Mouse (Mus musculus) forebrain, embryonic 14.5 days (tissue): ENCODE data around the gene Vezf1. TPM values are rescaled to one million over a fixed set of nuclear protein-coding genes. Genes with fewer than 3 reads are reported as not detected.

Experiments
- ATAC-seq: fragments of 200-750 bp; cut with Nextera tagmentation; 2 replicates; pipeline ENCODE4 v1.8.0; 2017; ENCODE audit warnings: mild to moderate bottlenecking, moderate library complexity
- DNase-seq: peaks from one replicate; pipeline ENCODE4 v3.0.0-alpha.2; 2015; ENCODE audit warnings: low spot score
- H3K27ac ChIP-seq: fragments of 300-500 bp; sonication (generic); 2 replicates; pipeline ENCODE4 v1.5.1; 2014; ENCODE audit warnings: low read depth, mild to moderate bottlenecking, control low read depth, low read length, moderate library complexity
- H3K27me3 ChIP-seq: fragments of 300-500 bp; sonication (generic); replicated peaks from 2 replicates; pipeline ENCODE4 v1.6.1; 2014; ENCODE audit warnings: low read length, control low read depth, mixed read lengths; ENCODE audit not compliant: control insufficient read depth, insufficient read depth
- H3K36me3 ChIP-seq: fragments of 300-500 bp; sonication (generic); 2 replicates; pipeline ENCODE4 v1.6.1; 2014; ENCODE audit warnings: low read length, control low read depth; ENCODE audit not compliant: control insufficient read depth, insufficient read depth
- H3K4me1 ChIP-seq: fragments of 300-500 bp; sonication (generic); 2 replicates; pipeline ENCODE4 v1.6.1; 2014; ENCODE audit warnings: antibody characterized with exemption, low read length, control low read depth; ENCODE audit not compliant: control insufficient read depth, insufficient read depth
- H3K4me2 ChIP-seq: fragments of 300-500 bp; sonication (generic); 2 replicates; pipeline ENCODE4 v1.6.1; 2014; ENCODE audit warnings: mild to moderate bottlenecking, control low read depth, low read length
- H3K4me3 ChIP-seq: fragments of 300-500 bp; sonication (generic); 2 replicates; pipeline ENCODE4 v1.5.1; 2014; ENCODE audit warnings: low read depth, low read length, control low read depth
- H3K9ac ChIP-seq: fragments of 300-500 bp; sonication (generic); 2 replicates; pipeline ENCODE4 v1.6.1; 2014; ENCODE audit warnings: mild to moderate bottlenecking, low read length, control low read depth, moderate library complexity
- H3K9me3 ChIP-seq: fragments of 300-500 bp; sonication (generic); replicated peaks from 2 replicates; pipeline ENCODE4 v1.6.1; 2016; ENCODE audit warnings: low read length, control low read depth, mixed read lengths; ENCODE audit not compliant: control insufficient read depth
- WGBS: fragments of 180-500 bp; shearing (Covaris S2); extraction: QIAGEN DNeasy Blood & Tissue Kit; methylation state at CpG from one replicate; pipeline ENCODE4 v1.1.7; 2014; 5-methylcytosine and 5-hydroxymethylcytosine counted together
- polyA plus RNA-seq: library from polyadenylated mRNA; unstranded; fragments of >200 nt; fragmentation: Nextera tagmentation; extraction: Ambion mirVana; gene quantifications from 2 replicates; pipeline ENCODE4 v1.2.1, GENCODE M21; 2014

Vezf1 gene
- polyA plus RNA-seq, 1 experiment from 2014 or later: 60.0 TPM

DNA sequence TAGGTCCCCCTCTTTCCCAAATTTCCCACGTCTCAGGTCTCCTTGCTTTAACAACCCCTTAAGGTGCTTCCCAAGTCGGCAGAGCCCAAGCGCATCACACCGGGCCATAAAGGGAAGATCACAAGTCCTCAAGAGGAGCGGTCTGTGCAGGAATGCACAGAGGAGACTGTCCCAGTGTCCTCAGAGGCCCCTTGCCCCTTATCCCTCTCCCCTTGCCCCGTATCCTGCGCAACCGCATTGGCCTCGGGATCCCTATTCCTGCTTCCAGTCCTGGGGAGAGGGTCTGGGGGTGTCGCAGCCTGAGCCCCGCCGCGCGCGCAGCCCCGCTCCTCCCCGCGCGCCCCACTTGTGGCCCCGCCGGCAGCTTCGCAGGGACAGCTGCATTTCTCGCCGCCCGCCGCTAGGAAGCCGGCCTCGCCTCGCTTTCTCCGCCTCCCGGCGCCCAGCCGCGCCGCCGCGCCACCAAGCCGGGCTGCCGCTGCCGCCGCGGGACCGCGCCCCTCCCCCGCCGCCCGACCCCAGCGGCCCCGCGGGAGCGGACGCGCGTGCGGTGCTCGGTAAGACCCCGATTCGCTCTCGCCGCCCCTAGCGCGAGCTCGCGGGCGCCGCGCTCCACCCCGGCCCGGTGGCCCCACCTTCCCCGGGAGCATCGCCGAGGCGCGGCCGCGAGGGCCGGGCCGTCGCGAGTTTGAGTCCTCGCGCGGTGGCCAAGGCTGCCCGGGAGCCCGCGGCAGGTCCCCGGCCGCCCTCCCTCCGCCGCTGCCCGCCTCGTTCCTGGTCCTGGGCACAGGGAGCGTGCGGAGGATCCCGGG is 30.9 kb downstream of the Vezf1 start:
- peak overlapping the region; percentile 90 for H3K27ac ChIP-seq
- ATAC-seq (peak; percentile 78), DNase-seq (peak; percentile 80)
- H3K4me2 ChIP-seq: peak overlapping the region; percentile 82
- 1% methylated on average over 85 of the region's 95 CpGs for WGBS
- H3K4me3 ChIP-seq: peak overlapping the region; percentile 83
- no peaks in the 10 kb centered on the region for H3K36me3 ChIP-seq
- peaks cover 18% of the 10 kb centered on the region for H3K4me1 ChIP-seq
- H3K27me3 ChIP-seq: no peaks in the 10 kb centered on the region
- peak overlapping the region; percentile 97 for H3K9ac ChIP-seq
- H3K9me3 ChIP-seq: no peaks in the 10 kb centered on the region

DNA sequence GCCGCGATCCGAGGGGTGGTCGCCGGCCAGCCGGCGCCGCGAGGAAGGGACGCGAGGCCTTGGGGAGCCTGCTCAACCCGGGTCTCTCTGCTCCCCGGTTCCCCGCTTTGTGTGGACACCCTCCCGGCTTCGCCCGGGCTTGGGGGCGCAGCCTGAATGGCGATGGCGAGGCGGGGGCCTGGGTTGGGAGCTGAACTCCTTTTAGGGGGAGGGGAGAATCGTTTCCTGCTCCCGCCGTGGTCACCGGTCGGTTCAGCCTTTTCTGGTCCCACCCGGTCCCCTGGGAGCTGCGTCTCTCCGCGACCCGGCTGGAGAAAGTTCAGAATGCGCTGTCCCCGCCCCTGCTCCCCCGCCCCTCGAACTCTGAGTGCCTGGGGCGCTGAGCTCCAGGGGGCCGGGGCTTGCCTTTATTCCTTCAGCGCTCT is 31.5 kb downstream of the Vezf1 start:
- under 1% methylated on average over 27 of the region's 38 CpGs for WGBS
- peak; percentile 69 for DNase-seq
- peak overlapping the region; percentile 82 for H3K4me2 ChIP-seq
- H3K27ac ChIP-seq: peak overlapping the region; percentile 90
- peak overlapping the region; percentile 83 for H3K4me3 ChIP-seq
- no peaks in the 10 kb centered on the region for H3K27me3 ChIP-seq
- no peaks in the 10 kb centered on the region for H3K9me3 ChIP-seq
- peak; percentile 66 for ATAC-seq
- peak overlapping the region; percentile 97 for H3K9ac ChIP-seq
- no peaks in the 10 kb centered on the region for H3K36me3 ChIP-seq
- H3K4me1 ChIP-seq: peaks cover 18% of the 10 kb centered on the region

DNA sequence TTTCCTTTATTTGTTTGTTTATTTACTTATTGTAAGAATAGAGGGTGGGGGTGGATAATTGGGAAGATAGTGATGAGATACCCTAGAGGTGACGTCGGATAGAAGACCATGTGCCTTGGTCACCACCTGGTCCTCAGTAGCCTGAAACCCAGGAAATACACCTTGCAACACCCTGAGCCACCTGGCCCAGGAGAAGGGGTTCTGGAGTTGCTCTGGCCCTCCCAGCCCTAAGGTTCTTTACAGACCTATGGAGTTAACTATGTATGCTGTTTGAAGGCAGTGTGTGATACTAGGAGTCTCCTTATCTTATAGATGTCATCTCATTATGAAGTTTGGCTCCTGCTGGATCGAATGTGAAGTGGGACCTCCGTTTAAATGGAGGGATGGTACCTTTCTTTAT is 32.1 kb downstream of the Vezf1 start:
- H3K27me3 ChIP-seq: no peaks in the 10 kb centered on the region
- peaks cover 18% of the 10 kb centered on the region for H3K4me1 ChIP-seq
- peak overlapping the region; percentile 97 for H3K9ac ChIP-seq
- H3K9me3 ChIP-seq: no peaks in the 10 kb centered on the region
- H3K27ac ChIP-seq: no peak overlapping the region
- DNase-seq (no peak), ATAC-seq (no peak)
- 32% methylated on average over 4 of the region's 4 CpGs for WGBS
- H3K4me2 ChIP-seq: peak overlapping the region; percentile 82
- H3K4me3 ChIP-seq: peak overlapping the region; percentile 83
- H3K36me3 ChIP-seq: no peaks in the 10 kb centered on the region

DNA sequence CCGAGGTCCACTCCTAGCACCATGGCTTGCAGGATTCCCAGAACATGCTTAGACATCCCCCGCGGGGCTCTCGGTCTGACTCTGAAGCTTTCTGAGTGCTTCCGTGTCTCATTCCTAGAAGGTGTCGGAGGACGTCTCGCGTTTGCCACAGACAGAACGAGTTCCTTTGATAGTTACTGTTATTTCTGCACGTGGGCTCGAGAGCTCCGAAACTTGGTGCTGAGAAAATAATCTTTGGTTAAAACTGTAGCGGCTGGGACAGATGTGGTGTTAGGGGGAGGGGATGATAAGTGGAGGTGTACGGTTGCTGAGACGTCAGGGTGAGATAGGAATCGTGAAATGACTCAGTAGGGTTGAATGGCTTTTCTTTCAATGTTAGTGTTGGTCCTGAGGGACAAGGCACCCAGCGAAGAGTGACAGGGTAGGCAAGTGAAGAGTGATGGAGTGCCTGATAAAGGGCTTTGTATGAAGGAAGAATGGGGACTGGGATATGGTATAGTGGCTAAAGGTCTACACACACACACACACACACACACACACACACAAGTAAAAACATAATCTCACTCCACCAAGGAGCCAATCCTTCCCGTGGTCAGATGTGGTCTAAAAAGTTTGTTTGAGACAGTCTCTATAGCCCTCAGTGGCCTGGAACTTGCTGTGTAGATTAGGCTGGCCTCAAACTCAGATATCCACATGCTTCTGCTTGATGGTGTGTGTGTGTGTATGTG is 35.3 kb downstream of the Vezf1 start:
- Histone ChIP-seq H3K9ac (no peak overlapping the region), H3K9me3 (no peaks in the 10 kb centered on the region), H3K27ac (no peak overlapping the region), H3K4me1 (peaks cover 15% of the 10 kb centered on the region), H3K36me3 (no peaks in the 10 kb centered on the region), H3K4me2 (no peak overlapping the region), H3K27me3 (no peaks in the 10 kb centered on the region), H3K4me3 (no peak overlapping the region)
- ATAC-seq: no peak
- no peak for DNase-seq
- 91% methylated on average over 19 of the region's 19 CpGs for WGBS

DNA sequence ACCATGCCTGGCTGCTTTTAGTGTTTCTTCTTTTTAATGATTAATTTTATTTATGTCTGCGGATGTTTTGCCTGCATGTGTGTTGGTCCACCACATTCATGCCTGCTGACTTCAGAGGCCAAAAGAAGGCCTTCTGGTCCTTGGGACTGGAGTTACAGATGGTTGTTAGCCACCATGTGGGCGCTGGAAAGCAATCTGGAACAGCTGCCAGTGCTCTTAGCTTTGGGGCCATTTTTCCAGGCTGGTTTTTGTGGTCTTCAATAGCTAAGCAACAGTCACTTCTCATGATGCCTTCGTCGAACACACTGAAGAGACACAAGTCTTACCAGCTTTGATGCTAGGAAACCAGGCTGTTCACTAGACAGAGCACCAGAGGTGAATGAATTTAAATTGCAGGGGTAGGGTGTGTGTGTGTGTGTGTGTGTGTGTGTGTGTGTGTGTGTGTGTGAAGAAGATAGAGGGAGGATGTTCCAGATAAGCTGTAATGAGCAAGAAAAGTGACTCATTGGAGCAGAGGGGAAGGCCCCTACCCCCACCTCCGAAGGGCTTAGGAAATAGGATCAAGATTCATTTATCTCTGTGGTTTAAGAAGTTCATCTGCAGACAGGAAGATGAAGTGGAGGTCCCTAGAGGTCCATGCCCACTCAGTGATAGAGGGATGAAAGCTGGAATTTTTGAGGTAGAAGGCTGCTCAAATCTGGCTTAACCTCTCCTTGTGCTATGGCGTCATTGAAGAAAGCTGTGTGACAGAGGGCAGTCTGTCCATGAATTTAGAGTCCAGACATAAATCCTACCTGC is 37.6 kb downstream of the Vezf1 start:
- Histone ChIP-seq H3K36me3 (no peaks in the 10 kb centered on the region), H3K27ac (no peak overlapping the region), H3K27me3 (no peaks in the 10 kb centered on the region), H3K4me1 (peaks cover 5% of the 10 kb centered on the region; the same call in 1 of the 2 replicates), H3K4me3 (no peak overlapping the region), H3K9ac (no peak overlapping the region), H3K4me2 (no peak overlapping the region), H3K9me3 (no peaks in the 10 kb centered on the region)
- ATAC-seq (no peak), DNase-seq (no peak)
- WGBS: 88% methylated on average over 6 of the region's 6 CpGs

DNA sequence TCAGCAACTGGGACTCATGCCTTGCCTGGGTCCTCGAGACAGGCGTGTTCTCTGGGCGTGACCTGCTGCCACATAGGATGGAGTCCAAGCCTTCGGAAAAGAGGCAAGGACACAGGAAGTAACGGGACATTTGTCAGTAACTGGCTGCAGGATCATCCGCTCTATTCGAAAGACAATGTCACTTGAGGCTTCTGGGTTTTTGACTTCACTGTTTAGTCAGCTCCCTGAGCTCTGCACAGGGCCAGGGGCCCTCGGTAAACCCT is 38.1 kb downstream of the Vezf1 start:
- Histone ChIP-seq H3K9ac (no peak overlapping the region), H3K36me3 (no peaks in the 10 kb centered on the region), H3K4me1 (0 out of 2 replicates have a peak, but pooled peaks cover 1% of the 10 kb centered on the region), H3K4me2 (no peak overlapping the region), H3K27ac (no peak overlapping the region), H3K27me3 (no peaks in the 10 kb centered on the region), H3K4me3 (no peak overlapping the region), H3K9me3 (no peaks in the 10 kb centered on the region)
- DNase-seq (no peak), ATAC-seq (no peak)
- 90% methylated on average over 8 of the region's 8 CpGs for WGBS

DNA sequence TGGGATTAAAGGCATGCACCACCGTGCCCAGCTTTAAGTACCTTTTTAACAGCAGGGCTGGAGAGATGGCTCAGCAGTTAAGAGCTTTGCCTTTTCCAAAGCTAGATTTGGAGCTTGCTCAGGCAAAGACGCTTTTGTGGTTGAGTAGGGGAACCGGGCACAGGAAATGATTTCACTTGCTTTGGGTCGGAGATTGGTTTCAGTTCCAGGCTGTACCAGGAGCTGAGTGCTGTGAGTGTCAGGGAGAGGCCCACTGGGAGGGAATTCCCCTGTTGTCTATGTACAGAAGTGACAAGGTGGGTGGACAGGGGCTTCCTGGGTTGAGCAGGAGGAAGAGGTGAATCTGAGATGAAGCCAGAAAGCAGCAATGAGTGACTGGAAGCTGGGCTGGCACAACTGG is 39.3 kb downstream of the Vezf1 start:
- no peak for ATAC-seq
- DNase-seq: no peak
- Histone ChIP-seq H3K9ac (no peak overlapping the region), H3K27me3 (no peaks in the 10 kb centered on the region), H3K4me3 (no peak overlapping the region), H3K4me1 (no peaks in the 10 kb centered on the region), H3K36me3 (no peaks in the 10 kb centered on the region), H3K4me2 (no peak overlapping the region), H3K9me3 (no peaks in the 10 kb centered on the region), H3K27ac (no peak overlapping the region)
- WGBS: 89% methylated on average over 4 of the region's 4 CpGs

DNA sequence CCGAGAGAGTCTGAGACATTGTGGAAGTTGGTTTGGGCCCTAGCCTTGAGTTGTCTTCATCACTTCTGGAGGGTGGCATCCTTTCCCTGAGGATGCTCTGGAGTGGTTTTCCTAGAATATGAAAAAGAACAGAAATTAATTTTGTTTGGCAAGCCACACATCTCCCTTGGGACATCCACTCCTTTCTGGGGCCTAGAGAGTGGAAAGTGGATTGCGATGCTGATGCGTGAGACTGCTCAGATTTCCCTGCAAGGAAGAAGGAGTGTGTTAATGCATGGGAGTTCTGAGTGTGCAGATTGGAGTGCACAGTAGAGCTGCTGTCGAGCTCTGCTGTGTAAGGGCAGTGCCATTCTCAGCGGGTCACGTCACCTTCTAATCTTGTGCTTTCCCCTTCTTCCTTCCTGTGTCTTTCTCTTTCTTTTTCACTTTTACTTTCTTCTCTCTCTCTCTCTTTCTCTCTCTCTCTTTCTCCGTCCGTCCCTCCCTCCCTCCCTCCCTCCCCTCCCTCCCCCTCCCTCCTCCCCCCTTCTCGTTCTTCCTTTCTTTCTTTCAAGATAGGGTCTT is 42.0 kb downstream of the Vezf1 start:
- Histone ChIP-seq H3K9ac (no peak overlapping the region), H3K27ac (no peak overlapping the region), H3K4me1 (peaks cover 10% of the 10 kb centered on the region), H3K36me3 (no peaks in the 10 kb centered on the region), H3K9me3 (no peaks in the 10 kb centered on the region), H3K27me3 (no peaks in the 10 kb centered on the region), H3K4me3 (no peak overlapping the region), H3K4me2 (no peak overlapping the region)
- no peak for DNase-seq
- 77% methylated on average over 9 of the region's 9 CpGs for WGBS
- no peak for ATAC-seq
